Mouse (Mus musculus): Measurements from ENCODE around the gene Upp2.

Upp2 gene

DNA sequence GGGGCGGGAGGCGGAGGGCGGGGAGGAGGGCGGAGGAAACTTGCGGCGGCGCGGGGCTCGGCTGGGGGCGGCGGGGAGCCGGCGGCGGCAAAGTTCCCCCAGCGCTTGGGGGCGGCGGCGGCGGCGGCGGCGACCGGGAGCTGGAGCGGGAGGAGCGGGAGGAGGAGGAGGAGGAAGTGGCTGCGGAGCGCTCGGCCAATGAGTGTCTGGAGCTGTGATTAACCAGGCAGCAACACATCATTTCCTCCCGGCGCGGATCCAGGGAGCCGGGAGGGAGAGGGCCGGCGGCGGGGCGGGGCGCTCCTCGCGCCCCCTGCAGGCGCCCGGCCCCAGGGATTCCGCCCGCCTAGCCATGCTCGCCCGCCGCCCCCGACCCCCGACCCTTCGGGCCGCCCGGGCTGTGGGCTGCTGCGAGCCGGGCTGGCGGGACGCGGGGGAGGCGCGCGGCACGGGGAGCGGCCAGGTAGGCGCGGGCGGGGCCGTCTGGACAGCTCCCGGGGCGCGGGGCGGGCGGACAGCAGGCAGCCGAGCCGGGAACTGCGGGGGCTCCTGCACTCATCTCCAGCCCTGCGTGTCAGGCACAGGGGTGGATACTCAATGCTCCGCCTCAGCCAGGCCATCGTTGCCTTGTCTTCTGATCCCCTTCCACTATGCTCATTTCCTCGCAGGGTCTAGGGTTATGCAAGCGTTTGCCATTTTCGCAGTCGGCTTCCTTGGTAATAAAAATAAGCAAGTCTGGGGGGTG lies at the start of gene Upp2, which contains the start of gene Acvr1:
Gene Upp2, plus strand, starts transcription at position 233 of the 745 bp plus-strand sequence.
Gene Acvr1, minus strand, starts transcription at position 92 of the 745 bp plus-strand sequence.
- DNase-seq, result peak; percentile 46 to 59

DNA sequence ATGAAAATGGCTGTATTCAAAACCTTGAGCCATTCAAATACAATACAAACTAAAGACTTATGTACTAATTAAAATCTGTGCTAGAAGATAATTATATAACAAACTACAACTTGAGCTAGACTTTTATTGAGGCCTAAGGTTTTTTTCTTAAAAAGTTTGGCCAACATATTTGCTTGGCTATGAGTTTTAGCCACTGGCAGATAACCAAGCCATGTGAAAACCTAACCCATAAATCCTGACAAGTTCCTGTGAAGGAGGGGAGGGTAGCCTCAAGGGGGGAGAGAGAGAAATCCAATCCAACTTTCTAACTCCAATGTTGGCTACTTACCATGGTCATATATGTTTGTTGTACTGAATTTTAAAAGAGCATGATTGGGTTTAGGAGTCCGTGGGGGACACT lies 48.6 kb upstream of the Upp2 start:
- DNase-seq, result no peak

DNA sequence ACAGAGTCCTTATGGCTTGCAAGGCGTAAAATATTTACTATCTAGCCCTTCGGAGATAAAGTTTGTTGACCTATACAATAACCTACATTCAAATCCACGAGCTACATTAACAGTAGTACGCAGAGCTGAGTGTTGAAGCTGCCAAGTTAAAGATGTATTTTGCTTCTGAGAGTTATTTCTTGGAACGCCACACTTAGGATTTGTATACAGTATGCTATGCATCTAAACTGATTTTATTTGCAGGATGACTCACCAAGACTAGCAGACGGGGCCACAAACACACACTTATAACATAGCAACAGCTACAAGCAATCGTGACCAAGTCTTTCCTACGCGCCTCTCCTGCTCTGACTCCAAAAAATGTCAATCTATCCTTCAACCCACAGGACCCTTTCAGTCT lies 46.4 kb upstream of the Upp2 start:
- no peak for DNase-seq

DNA sequence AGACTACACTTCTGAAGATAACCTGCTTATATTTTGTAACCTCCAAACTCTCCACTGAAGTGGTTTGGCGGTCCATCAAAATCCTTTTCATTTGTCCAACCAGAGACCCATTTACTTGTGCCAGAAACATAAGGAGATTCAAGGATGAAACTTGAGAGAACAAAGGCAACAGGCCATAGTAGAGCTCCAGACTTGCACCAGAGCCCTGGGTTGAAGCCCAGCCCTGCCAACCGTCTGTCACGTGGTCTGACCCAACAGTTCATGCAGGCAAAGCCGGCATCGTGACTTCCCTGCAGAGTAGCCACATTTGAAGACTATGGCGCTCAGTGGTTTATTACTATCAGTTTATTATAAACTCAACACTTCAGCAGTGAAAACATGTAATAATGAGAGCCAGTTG lies 45.5 kb upstream of the Upp2 start:
- DNase-seq, result no peak

DNA sequence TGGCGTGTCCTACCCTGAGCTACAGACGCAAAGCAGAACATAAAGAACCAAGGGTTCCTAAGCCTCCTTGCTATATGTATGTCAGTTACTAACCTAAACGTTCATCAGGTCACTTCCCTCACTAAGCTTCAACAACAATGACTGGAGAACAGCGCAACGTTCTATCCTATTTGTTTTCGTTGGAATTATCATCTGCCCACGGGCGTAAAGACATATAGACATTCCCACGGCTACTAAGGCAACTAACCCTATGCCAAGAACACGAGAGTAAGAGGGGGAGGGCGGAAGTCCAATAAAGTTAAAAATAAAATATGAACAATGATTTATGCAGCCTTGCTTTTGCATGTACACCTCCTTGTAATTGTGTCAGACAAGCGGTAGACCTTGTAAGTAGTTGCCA lies 44.0 kb upstream of the Upp2 start:
- no peak for DNase-seq

DNA sequence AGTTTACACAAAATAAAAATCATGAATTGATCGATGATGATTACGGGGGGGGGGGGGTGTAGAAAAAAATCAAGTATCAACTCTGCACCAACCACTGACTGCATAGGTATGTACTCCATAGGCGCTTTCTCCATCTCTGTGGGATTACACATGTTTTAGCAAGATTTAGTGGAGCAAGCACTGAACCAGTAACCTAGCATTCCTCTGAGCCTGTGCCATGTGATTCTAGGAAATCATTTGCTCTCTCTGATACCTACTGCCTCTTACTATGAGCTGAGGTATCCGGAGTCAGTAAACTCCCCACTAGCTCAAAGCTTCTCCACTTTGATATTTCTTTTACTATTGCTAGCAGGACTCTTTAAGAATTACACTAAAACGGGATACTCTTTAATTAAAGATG lies 43.2 kb upstream of the Upp2 start:
- no peak for DNase-seq

DNA sequence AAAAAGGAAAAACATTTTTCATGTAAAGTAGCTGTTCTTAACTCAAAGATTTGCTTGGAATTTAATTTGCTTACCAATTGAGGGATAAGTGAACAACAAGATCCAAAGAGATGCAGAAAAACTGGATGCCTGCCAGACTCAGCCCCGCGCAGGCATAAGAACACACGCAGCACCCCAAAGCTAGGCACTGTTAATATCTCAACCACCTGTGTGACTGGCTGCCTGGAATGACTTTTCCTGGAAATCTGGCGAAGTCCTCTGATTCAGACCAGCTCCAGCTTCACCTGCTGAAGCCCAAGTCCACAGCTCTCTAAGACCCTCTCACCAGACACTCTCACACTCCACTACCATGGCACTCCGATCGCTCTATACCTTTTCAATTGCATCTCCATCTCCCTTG lies 42.7 kb upstream of the Upp2 start:
- no peak for DNase-seq

DNA sequence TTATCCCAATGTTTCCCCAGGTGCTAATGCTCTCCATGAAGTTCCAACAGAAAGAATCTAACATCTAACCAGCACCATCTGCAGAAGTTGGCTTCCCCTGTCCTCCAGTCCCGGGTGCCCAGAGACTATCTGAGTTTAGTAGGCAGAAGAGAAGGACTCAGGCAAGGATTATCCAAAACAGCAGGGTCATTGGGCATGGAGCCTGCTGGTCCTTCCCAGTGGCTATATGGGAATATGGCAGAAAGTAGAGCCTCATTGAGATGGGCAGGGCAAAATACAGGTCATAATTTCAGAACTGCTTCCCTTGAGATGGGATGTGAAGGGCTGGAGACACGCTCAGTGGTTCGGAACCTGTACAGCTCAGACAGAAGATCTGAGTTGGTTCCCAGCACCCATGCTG lies 39.3 kb upstream of the Upp2 start:
- no peak for DNase-seq

DNA sequence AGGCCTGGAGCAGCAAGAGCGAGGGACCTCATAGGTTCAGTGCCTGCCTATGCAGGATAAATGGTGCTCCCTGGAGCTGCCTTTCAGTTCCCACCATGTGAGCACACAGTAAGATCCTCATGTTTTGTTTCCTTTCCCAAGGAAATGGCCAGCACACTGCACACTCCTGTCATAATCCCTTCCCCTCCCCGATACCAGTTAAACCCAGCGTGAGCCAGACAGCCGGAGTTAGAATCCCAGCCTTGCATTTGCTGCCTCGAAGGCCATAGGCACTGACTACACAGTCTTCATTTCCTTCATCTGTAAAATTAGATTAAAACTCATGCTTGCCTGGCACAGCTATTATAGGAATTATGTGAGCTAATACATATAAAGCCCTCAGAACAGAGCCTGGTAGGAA lies 37.7 kb upstream of the Upp2 start:
- DNase-seq, result no peak

DNA sequence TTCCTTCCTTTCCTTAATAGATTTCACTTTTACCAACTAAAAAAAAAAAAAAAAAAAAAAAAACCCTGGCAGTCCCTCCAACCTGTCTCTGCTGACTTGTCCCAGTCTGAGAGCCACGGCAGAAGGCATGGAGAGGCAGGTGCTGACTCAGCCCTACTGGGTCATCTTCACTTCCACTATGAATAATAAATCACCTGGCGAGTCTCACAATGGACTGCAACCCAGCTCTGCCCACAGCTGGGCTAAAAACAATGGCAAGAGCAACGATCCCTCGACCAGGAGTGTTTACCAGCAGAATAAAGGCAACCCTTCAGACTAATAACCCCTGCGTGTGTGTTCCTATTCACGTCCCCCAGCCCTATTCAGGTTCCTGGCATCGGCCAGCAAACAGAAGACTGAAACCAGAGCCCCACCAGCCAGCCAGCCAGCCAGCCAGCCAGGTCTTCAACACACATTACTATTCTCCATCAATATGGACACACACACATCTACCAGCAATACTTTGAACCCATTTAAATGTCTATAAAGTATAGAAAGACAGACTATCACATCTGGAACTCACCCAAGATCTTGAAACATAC lies 37.1 kb upstream of the Upp2 start:
- DNase-seq, result no peak

DNA sequence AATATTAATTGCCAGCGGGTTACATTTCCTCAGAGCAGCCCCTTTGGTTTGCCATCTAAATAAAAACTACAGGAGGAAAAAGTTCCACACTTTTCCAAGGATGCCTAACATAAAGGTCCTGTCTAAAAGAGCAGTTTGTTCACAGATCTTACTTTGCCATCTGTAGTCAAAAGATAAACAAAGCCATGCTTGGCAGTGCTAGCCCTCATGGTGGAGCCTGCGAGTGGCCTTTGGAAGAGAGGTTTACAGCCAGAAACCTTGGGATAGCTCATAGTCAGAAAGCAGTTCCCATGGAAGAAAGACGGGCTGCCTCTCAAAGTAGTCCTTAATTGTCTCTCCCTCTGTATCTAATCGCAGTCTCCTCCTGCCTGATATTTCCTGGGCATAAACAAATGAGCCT lies 36.6 kb upstream of the Upp2 start:
- no peak for DNase-seq

DNA sequence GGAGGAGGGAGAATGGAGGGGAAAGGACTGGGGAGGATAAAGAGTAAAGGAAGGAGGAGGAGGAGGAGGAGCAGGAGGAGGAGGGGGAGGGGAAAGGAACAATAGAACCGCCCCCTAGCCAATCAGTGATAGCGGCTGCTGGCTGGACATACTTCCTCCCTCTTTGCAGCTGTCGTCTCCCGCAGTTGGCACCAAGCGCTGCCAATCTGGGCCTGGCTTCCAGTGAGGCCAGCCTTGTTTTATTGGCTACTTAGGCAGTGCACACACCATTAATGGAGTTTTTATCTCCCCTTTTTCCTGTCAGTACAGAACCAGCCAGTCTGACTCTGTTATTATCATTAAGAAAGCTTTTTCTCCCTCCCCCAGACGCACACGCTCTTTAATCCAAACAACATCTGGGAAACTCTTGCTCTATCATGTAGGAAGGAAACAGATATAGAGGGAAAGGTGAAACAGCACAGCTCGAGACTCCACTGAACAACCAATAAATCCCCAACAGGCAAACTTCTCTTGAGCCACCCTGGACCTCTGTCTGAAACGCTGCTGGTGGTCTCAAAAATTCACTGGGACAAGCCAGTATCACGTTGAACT lies 34.7 kb upstream of the Upp2 start:
- DNase-seq, result peak in 1 of 2 experiments; percentile 6

DNA sequence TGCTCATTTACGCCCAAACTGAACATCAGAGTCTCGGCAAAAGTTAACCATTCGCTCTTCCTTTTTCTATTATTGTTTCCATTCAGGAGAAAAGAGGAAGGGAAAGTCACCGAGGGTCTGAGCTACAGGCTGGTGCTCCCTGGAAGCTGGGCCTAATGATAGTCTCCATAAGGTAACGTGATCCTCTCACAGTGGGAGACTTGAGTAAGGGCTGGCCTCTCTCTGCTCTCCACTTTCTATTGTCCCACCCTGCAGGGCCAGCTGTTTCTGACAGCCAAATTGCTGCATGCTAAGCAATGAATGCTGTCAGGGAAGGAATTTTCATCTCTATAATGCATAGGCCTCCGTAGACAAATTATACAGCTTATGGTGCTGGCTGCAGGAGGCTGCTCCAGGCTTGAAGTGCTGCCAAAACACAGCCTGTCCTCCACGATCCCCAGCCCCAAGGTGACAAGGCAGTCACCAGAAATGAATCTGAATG lies 33.5 kb upstream of the Upp2 start:
- no peak for DNase-seq

DNA sequence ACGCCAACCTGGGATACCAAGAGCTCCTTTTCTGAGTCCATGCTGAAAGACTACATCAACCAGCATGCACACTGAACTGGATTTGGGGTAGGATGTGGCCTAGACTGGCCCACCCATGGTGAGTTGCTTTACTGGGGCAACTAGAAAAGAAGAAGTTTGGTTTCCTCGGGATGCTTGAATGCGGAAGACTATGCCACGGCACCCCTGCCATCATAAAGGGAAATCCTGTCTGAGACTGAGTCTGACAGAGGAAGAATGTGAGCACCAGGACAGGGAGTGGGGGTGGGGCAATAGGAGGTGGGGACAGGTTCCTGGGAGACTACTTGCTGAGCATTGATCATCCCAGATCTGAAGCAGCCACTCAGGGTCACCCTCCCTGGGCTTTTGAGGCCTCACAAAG lies 32.7 kb upstream of the Upp2 start:
- no peak for DNase-seq

DNA sequence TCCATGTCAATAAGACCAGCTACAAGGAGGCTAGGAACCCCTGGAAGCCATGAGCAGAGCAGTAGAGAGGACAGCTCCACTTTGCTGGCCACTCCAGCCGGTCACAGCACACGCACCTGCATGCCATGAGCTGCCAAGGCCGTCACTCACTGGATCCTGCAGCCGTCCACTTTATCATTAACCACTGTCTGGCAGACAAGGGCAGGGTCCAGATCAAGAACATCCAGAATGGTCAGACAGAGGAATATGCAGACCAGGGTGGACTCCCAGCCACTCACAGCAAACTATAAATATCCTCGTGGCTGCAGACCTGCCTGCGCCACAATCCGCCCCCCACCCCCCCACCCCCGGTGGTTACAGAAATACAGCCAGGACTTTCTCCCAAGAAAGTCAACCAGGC lies 31.9 kb upstream of the Upp2 start:
- DNase-seq, result no peak

DNA sequence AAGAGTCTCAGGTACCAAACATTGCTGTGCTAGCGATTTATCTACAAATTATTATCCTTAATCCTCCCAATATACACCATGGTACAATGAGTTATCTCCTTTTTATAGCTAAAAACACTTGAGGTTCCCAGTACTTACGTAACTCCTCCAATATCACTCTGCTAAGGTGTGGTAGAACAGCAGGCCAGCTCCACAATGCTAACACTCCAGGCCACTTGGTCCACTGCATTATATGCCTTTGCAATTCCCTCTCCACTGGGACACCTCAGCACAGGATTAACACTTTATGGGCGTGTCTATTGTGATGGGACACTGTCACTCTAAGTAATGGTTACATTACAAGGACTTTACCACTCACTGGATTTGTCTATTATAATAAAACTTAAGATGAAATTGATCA lies 30.3 kb upstream of the Upp2 start:
- DNase-seq, result no peak

DNA sequence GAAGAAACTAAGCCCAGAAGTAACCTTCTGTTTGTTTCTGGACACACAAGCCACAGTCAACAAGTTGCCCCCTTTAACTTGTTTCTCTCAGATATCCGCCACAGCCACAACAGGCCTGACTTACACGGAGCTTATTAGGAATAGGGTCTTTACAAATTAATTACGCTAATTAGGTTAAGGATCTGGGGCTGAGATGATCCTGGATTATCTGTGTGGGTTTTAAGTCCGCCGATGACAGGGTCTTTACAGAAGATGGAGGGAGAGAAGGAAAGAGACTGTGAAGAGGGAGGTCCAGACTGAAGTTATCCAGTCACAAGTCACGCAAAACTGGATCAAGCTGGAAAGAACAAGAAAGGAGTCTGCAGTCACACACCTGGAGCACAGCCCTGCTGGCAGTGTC lies 28.9 kb upstream of the Upp2 start:
- DNase-seq, result no peak

DNA sequence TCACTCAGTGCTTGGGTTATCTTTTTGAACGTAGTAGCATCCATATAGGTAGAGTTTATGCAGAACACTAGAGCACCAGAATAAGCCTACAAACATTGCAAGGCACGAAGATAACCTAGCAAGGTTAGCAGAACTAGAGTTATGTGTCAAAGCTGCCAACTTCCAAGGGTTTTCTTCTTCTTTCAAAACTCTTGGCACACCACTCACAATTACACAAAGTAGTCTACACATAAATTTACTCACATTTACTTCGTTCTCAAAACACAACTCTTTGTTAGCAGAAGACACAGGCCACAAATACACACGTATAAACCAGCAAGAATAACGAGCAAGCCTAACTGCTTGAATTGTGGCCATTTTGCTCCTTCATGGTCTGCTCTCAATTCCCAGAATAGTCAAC lies 23.8 kb upstream of the Upp2 start:
- no peak for DNase-seq

DNA sequence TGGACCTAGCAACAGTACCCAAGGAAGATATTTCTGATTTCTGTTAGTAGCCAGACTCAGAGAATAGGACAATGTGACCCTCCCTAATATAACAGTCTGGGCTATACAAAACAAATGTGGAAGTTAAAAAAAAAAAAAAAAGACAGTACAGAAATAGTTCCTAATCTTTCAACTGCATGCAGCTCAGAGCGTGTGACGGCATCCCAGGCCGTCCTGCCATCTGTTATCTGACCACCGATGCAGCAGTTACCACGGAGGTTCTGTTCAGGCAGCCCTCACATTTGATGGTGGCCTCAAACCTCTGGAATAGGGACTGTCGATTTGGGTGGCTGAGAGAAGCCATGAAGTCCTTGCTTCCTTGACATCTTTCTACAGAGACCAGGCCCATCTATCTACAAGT lies 22.7 kb upstream of the Upp2 start:
- DNase-seq, result no peak

DNA sequence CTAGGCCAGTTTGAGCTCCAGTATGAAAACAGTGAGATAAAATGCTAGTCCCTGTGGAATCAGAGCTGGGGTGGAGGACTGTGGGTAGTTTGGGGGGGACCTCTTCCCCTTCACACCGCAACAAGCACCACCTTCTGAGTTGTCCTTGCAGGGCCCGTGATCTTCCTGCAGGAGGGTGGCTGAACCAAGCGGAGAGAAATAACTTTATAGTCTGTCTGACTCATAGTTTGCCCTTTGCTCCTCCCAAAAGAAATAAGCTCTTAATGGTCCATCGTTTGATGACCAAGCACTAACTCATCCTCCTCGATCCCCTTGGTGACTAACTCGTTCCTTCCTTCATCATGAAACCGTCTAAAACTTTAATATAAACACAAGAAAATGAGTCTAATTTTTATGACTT lies 20.8 kb upstream of the Upp2 start:
- DNase-seq, result no peak

DNA sequence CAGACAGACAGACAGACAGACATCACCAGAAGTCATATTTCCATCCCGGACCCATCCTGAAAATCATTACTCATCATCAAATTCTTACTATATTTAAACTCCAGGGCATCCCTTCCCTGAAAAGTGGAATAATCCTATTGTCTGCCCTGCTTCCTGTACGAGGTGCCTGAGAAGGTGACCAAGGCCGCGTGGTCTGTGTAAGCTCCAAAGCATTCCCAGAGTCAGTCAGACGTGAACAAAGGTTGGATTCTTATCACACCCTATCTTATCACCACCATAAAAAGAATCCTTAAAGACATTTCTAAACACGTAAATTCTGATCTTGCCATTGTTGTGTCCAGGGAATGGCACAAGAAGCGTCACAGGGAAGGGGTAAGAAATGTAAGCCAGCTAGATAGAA lies 18.2 kb upstream of the Upp2 start:
- no peak for DNase-seq

DNA sequence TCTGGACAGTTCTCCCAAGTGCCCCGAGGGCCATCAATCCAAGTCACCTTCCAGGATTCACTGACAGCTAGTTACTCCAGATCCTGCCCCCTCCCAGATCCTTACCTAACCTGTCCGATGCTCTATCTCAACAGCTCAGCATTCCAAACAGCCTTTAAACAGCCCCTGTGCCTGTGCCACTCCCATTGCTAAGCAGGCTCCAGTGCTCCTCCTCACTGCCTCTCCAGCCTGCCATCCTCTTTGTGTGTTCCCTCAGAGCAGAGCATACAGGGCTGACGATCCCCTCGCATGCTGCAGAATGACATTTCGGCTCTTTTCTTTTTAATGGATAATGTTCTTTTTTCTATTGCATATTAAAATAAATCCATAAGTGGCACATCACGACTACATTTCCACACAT lies 17.1 kb upstream of the Upp2 start:
- DNase-seq, result no peak

DNA sequence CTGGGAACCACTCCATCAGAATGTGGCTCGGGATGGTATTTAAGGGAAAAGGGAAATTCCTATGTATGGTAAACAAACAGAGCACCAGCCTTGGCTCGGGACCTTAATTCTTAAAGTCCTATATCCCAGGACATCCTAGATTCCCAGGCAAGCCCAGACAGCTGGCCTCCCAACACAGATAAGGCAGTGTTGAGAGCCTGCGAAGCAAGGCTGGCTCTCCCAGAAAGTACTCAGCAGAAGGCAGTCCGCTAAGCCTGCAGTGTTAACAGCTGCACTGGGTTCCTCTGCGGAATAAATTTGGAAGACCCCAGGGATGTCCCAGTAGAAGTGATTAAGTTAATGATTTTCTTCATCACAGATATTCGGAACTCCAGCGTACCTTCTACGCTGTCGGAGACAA lies 16.6 kb upstream of the Upp2 start:
- no peak for DNase-seq

DNA sequence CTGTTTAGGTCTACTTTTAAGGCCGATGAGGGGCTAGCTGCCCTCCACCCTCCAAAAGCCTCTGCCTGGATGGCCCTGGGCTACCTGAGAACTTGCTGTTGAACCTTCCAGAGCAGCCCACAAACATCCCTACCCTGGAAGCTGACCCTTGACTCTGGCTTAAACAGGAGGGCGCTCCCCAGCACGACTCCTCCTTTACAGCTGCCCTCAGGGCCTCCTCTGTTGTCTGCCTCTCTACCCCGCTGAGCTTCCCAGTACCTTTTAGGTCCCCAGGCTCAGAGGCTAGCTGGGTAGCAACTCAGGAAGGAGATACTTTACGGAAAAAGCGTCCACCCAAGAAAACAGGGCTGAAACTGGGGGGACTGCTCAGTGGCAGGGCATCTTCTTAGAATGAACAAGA lies 15.2 kb upstream of the Upp2 start:
- DNase-seq, result no peak

DNA sequence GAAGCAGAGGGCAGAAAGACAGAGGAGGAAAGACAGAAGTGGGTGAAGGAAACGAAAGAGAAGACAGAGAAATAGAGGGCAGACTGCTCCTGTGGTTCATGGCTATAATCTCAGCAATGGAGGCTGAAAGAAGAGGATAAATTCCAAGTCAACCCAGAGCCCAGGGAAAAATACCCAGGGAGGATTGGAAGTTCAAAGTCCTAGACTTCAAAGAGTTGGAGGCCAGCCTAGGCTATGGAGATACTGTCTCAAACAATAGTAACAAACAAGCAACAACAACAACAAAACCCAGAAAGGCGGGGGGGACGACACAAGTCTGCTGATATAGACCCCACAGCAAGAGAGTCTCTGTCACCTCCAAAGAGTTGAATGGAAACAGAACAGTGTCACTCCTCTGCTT lies 14.8 kb upstream of the Upp2 start:
- DNase-seq, result no peak

Data from thymus, postnatal 36 days (tissue).